Mouse (Mus musculus) midbrain, embryonic 16.5 days (tissue): ENCODE data around the gene Ghrl. TPM values are rescaled to one million over a fixed set of nuclear protein-coding genes. Genes with fewer than 3 reads are reported as not detected.
"Not testable (repeated sequence)": the region's sequence is repeated elsewhere in the genome, so short reads cannot be mapped to it uniquely, and the experiment has no call there.

Experiments
- ATAC-seq: fragments of 200-750 bp; cut with Nextera tagmentation; 2 replicates; pipeline ENCODE4 v1.8.0; 2017; ENCODE audit warnings: moderate TSS enrichment
- H3K27ac ChIP-seq: fragments of 300-500 bp; sonication (generic); 2 replicates; pipeline ENCODE4 v1.5.1; 2014; ENCODE audit warnings: mild to moderate bottlenecking, low read length, mixed read lengths
- H3K27me3 ChIP-seq: fragments of 300-500 bp; sonication (generic); 2 replicates; pipeline ENCODE4 v1.6.1; 2014; ENCODE audit warnings: low read depth, low read length, mixed read lengths; ENCODE audit not compliant: control insufficient read depth, insufficient read depth
- H3K36me3 ChIP-seq: fragments of 300-500 bp; sonication (generic); 2 replicates; pipeline ENCODE4 v1.6.1; 2014; ENCODE audit warnings: mild to moderate bottlenecking, low read length, moderate library complexity, mixed read lengths; ENCODE audit not compliant: control insufficient read depth, insufficient read depth
- H3K4me1 ChIP-seq: fragments of 300-500 bp; sonication (generic); 2 replicates; pipeline ENCODE4 v1.6.1; 2014; ENCODE audit warnings: mild to moderate bottlenecking, low read length, mixed read lengths; ENCODE audit not compliant: control insufficient read depth, insufficient read depth
- H3K4me2 ChIP-seq: fragments of 300-500 bp; sonication (generic); 2 replicates; pipeline ENCODE4 v1.6.1; 2014; ENCODE audit warnings: mild to moderate bottlenecking, low read length, mixed read lengths
- H3K4me3 ChIP-seq: fragments of 300-500 bp; sonication (generic); 2 replicates; pipeline ENCODE4 v1.5.1; 2014; ENCODE audit warnings: low read depth, mild to moderate bottlenecking, low read length, moderate library complexity, mixed read lengths
- H3K9ac ChIP-seq: fragments of 300-500 bp; sonication (generic); 2 replicates; pipeline ENCODE4 v1.6.1; 2014; ENCODE audit warnings: low read depth, low read length, mixed read lengths
- H3K9me3 ChIP-seq: fragments of 300-500 bp; sonication (generic); replicated peaks from 2 replicates; pipeline ENCODE4 v1.6.1; 2014; ENCODE audit warnings: mild to moderate bottlenecking, low read length, mixed read lengths; ENCODE audit not compliant: control insufficient read depth, poor library complexity, severe bottlenecking
- WGBS: fragments of 180-500 bp; shearing (Covaris S2); extraction: QIAGEN DNeasy Blood & Tissue Kit; methylation state at CpG from one replicate; pipeline ENCODE4 v1.1.7; 2014; 5-methylcytosine and 5-hydroxymethylcytosine counted together
- polyA plus RNA-seq: library from polyadenylated mRNA; unstranded; fragments of >200 nt; fragmentation: Nextera tagmentation; extraction: Ambion mirVana; gene quantifications from 2 replicates; pipeline ENCODE4 v1.2.1, GENCODE M21; 2015

Gene Ghrl
- polyA plus RNA-seq, 1 experiment from 2014 or later, result 1.2 TPM

DNA sequence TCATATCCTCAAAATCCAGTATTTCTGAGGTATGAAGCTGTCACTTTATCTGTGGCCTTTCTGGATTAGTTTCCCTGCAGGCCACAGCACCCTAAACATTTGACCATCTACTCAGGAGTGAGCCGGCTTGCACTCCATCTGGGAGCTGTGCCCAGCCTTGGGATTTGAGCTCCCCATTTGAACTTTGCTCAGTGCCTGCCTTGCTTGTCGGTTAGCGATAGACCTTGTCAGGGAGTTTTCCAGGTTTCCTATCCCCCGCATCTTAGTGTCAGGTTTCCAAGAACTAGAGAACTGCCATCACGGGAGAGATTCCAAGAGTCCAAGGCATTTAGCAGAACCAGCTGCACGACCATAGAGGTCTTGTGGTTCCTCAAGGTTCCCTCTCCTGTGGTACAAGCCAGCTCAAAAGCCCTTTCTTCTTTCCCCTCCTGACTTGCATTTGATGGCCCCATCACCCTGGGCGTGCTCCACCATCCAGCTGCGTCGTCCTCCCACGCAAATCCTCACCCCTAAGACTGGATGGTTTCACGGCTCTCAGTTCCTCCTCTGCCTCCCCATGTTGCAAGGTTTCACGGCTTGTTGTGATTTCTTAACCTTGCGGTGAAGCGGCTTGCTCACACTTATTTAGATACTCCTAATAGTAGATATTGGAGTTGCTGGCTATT lies 42.5 kb downstream of the Ghrl start:
- no peak overlapping the region for H3K27ac ChIP-seq
- WGBS, result 86% methylated on average over 14 of the region's 14 CpGs
- H3K4me2 ChIP-seq, result no peak overlapping the region
- H3K36me3 ChIP-seq, result no peaks in the 10 kb centered on the region
- ATAC-seq, result no peak
- H3K4me1 ChIP-seq, result no peaks in the 10 kb centered on the region
- no peaks in the 10 kb centered on the region for H3K9me3 ChIP-seq
- H3K4me3 ChIP-seq, result no peak overlapping the region
- no peaks in the 10 kb centered on the region for H3K27me3 ChIP-seq
- H3K9ac ChIP-seq, result no peak overlapping the region

GRCm38 (mm10) chr6:113675991-113676390 lies 43.7 kb downstream of the Ghrl start:
- no peak for ATAC-seq
- no peak overlapping the region for H3K4me3 ChIP-seq
- no peaks in the 10 kb centered on the region for H3K9me3 ChIP-seq
- 88% methylated on average over 9 of the region's 9 CpGs for WGBS
- H3K4me1 ChIP-seq, result no peaks in the 10 kb centered on the region
- no peaks in the 10 kb centered on the region for H3K36me3 ChIP-seq
- no peaks in the 10 kb centered on the region for H3K27me3 ChIP-seq
- H3K9ac ChIP-seq, result no peak overlapping the region
- H3K4me2 ChIP-seq, result no peak overlapping the region
- H3K27ac ChIP-seq, result no peak overlapping the region

DNA sequence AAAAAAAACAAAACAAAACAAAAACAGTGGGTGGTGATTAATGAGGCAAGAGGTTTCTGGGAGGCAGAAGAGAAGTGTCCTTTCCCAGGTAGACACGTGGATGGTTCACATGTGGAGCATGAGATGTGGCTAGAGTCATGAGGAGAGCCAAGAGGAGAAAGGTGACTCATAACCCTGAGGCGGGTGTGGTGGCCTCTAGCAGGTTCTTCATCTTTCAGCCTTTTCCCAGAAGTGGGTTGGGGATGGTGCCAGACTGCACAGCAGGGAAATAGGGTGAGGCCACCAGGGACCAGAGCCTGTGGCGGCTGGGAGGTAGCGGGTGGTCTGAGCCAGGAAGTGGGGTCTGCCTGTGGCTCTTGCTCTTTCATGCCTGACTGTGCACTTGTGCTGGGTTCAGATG lies 44.4 kb downstream of the Ghrl start:
- no peaks in the 10 kb centered on the region for H3K4me1 ChIP-seq
- no peaks in the 10 kb centered on the region for H3K27me3 ChIP-seq
- no peak for ATAC-seq
- H3K9me3 ChIP-seq, result no peaks in the 10 kb centered on the region
- H3K27ac ChIP-seq, result no peak overlapping the region
- H3K36me3 ChIP-seq, result no peaks in the 10 kb centered on the region
- no peak overlapping the region for H3K4me3 ChIP-seq
- no peak overlapping the region for H3K4me2 ChIP-seq
- 81% methylated on average over 4 of the region's 4 CpGs for WGBS
- H3K9ac ChIP-seq, result no peak overlapping the region

DNA sequence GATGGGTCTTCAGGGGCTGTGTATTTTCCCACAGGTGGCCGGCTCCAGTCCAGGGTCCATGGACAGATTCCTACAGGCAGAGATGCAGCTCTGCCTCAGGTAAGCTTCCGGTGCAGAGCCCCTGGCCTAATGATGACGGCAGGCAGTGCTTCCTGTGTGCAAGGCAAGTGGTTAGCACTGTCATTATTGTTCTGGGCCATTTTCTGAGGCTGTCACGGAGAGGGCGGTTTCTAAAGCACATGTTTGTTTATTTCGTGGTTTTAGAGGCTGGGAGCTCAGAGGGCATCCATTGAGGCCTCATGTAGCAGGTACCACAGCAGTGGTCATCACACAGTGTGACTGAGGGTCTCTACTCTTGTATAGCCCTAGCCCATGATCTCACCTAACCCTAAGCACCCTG lies 46.7 kb downstream of the Ghrl start:
- H3K36me3 ChIP-seq, result no peaks in the 10 kb centered on the region
- no peaks in the 10 kb centered on the region for H3K9me3 ChIP-seq
- ATAC-seq, result no peak
- H3K9ac ChIP-seq, result no peak overlapping the region
- H3K4me1 ChIP-seq, result no peaks in the 10 kb centered on the region
- H3K4me2 ChIP-seq, result no peak overlapping the region
- no peak overlapping the region for H3K4me3 ChIP-seq
- no peaks in the 10 kb centered on the region for H3K27me3 ChIP-seq
- 92% methylated on average over 6 of the region's 6 CpGs for WGBS
- H3K27ac ChIP-seq, result no peak overlapping the region

GRCm38 (mm10) chr6:113672029-113672428 lies 47.7 kb downstream of the Ghrl start:
- not testable (repeated sequence) for H3K4me1 ChIP-seq, H3K27me3 ChIP-seq, H3K36me3 ChIP-seq, H3K4me2 ChIP-seq, H3K4me3 ChIP-seq, H3K27ac ChIP-seq, H3K9me3 ChIP-seq, ATAC-seq, H3K9ac ChIP-seq
- 92% methylated on average over 1 of the region's 1 CpGs for WGBS

DNA sequence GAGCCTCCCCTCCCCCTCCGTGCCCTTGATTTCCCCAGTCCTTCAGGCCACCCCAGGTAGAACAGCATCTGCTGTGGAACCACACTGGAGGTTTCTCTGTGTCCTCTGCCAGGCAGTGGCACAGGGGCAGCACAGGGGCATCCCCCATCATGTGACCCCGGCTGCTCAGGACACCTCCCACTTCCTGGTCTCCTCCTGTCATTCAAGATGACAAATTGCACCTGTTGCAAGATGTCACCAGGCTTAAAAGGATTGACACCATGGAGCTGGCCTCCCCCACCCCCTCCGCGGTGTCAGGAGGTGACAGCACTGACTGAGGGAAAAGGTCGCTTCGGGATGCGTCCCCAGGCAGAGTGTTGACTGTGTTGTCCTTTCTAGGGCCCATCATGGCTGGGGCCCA lies 49.9 kb downstream of the Ghrl start:
- 82% methylated on average over 7 of the region's 7 CpGs for WGBS
- no peak overlapping the region for H3K27ac ChIP-seq
- no peak overlapping the region for H3K4me3 ChIP-seq
- no peaks in the 10 kb centered on the region for H3K4me1 ChIP-seq
- no peak overlapping the region for H3K9ac ChIP-seq
- H3K36me3 ChIP-seq, result no peaks in the 10 kb centered on the region
- no peaks in the 10 kb centered on the region for H3K9me3 ChIP-seq
- no peak for ATAC-seq
- no peak overlapping the region for H3K4me2 ChIP-seq
- no peaks in the 10 kb centered on the region for H3K27me3 ChIP-seq

DNA sequence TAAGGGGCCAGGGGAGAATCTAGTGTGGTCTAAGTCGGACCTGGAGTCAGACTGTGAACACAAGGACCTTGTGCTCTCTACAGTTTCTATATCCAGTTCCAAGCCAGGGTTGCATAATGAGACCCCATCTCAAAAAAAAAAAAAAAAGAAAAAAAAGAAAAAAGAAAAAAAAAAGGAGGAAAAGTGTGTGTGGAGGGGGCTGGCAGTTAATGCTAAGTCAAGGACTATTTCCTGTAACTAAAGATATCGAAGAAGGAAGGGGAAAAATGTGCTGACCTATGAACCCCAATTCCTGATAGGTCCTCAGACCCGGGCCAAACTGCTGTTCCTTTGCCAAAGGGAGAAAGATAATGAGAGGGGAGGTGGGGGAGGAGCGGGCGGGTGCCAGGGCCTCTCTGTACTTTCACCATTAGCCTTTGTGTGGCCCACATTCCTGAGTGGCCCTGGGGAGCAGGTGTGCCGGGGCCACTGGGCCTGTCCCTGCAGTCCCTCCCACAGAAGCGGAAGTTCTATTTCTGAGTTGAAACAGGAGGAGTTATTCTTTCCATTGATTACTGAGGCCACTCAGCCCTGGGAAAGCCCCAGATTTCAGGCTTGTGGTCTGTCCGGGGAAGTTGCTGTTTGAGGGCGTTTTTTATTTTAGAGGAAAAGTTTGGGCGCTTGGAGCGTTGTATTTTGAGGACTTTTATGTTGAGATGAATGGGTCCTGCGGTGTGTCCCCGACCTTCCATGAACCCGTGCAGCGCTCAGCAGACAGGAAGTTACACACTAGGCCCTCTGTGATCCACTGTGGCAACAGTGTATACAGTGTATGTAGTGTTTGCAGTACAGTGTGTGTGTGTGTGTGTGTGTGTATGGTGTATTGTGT lies 51.2 kb downstream of the Ghrl start:
- no peaks in the 10 kb centered on the region for H3K9me3 ChIP-seq
- H3K4me2 ChIP-seq, result no peak overlapping the region
- H3K4me3 ChIP-seq, result no peak overlapping the region
- no peak for ATAC-seq
- H3K9ac ChIP-seq, result no peak overlapping the region
- H3K36me3 ChIP-seq, result no peaks in the 10 kb centered on the region
- no peak overlapping the region for H3K27ac ChIP-seq
- H3K4me1 ChIP-seq, result no peaks in the 10 kb centered on the region
- 48% methylated on average over 15 of the region's 15 CpGs for WGBS
- no peaks in the 10 kb centered on the region for H3K27me3 ChIP-seq

- H3K4me1 ChIP-seq, result no peaks in the 10 kb centered on the region
- H3K9me3 ChIP-seq, result no peaks in the 10 kb centered on the region
- no peak overlapping the region for H3K9ac ChIP-seq
- no peaks in the 10 kb centered on the region for H3K36me3 ChIP-seq
- no peak overlapping the region for H3K27ac ChIP-seq
- no peak for ATAC-seq
- no peak overlapping the region for H3K4me3 ChIP-seq
- H3K4me2 ChIP-seq, result no peak overlapping the region
- H3K27me3 ChIP-seq, result no peaks in the 10 kb centered on the region
- 61% methylated on average over 8 of the region's 8 CpGs for WGBS
Observed at GRCm38 (mm10) chr6:113667611-113668122, 52.0 kb downstream of the Ghrl start.
